Mouse (Mus musculus) liver, postnatal 0 days (tissue): ENCODE measurements at regions not wholly inside any gene's neighbourhood (a gene's known extent, or its start where the extent isn't known, plus 50 kb on each side); places are given as distances from the start of the nearest gene placed in this dataset.

Source experiments
- CTCF ChIP-seq: sonication (generic); IDR thresholded peaks from 2 replicates; pipeline ENCODE4 v1.5.1; 2016; ENCODE audit warnings: antibody characterized with exemption, low read depth
- EP300 ChIP-seq: IDR thresholded peaks from 2 replicates; pipeline ENCODE4 v1.6.1; 2016; ENCODE audit warnings: antibody characterized with exemption, low read depth, mild to moderate bottlenecking

DNA sequence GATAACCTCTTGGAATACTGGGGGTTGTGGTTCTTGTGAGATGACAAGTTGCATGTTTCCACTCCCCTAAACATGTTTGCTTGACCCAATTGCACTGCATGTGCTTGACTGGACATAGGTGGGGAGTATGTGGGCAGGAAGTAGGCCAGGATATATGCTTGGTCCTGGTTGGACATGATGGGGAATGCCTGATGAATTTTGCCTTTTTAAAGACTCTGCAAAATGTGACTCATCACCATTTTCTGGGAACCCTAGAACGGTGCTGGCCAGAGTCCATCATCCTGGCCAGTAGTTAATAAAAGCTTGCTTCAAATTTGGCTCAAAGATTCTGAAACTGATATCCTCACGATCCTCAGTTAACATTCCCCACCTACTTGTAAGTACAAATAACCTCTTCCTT is 161.5 kb upstream of the Trhde start:
- TF ChIP-seq EP300 (no peak), CTCF (no peak)
